Mouse (Mus musculus) hindbrain, embryonic 11.5 days (tissue): Measurements from ENCODE around the gene Strada. TPM values are rescaled to one million over a fixed set of nuclear protein-coding genes. Genes with fewer than 3 reads are reported as not detected.
"Not testable (repeated sequence)": the region's sequence is repeated elsewhere in the genome, so short reads cannot be mapped to it uniquely, and the experiment has no call there.

Experiments used
- ATAC-seq: fragments of 200-750 bp; cut with Nextera tagmentation; 2 replicates; pipeline ENCODE4 v1.8.0; 2017; ENCODE audit warnings: mild to moderate bottlenecking, moderate TSS enrichment, moderate library complexity; ENCODE audit not compliant: low FRiP score
- DNase-seq: peaks from one replicate; pipeline ENCODE4 v3.0.0-alpha.2; 2015; ENCODE audit warnings: low spot score
- H3K27ac ChIP-seq: fragments of 300-500 bp; sonication (generic); 2 replicates; pipeline ENCODE4 v1.5.1; 2014; ENCODE audit warnings: mild to moderate bottlenecking, low read depth, low read length
- H3K27me3 ChIP-seq: fragments of 300-500 bp; sonication (generic); 2 replicates; pipeline ENCODE4 v1.6.1; 2014; ENCODE audit warnings: mild to moderate bottlenecking, low read length, moderate library complexity, mixed read lengths; ENCODE audit not compliant: control insufficient read depth, insufficient read depth
- H3K36me3 ChIP-seq: fragments of 300-500 bp; sonication (generic); 2 replicates; pipeline ENCODE4 v1.6.1; 2014; ENCODE audit warnings: mild to moderate bottlenecking, low read length, moderate library complexity, mixed read lengths; ENCODE audit not compliant: control insufficient read depth, insufficient read depth
- H3K4me1 ChIP-seq: fragments of 300-500 bp; sonication (generic); replicated peaks from 2 replicates; pipeline ENCODE4 v1.6.1; 2014; ENCODE audit warnings: low read length, mixed read lengths; ENCODE audit not compliant: control insufficient read depth, insufficient read depth
- H3K4me2 ChIP-seq: fragments of 300-500 bp; sonication (generic); replicated peaks from 2 replicates; pipeline ENCODE4 v1.6.1; 2014; ENCODE audit warnings: mild to moderate bottlenecking, low read depth, low read length
- H3K4me3 ChIP-seq: fragments of 300-500 bp; sonication (generic); 2 replicates; pipeline ENCODE4 v1.5.1; 2014; ENCODE audit warnings: low read depth, low read length
- H3K9ac ChIP-seq: fragments of 300-500 bp; sonication (generic); 2 replicates; pipeline ENCODE4 v1.6.1; 2014; ENCODE audit warnings: low read depth, low read length
- H3K9me3 ChIP-seq: fragments of 300-500 bp; sonication (generic); 2 replicates; pipeline ENCODE4 v1.6.1; 2016; ENCODE audit warnings: low read length; ENCODE audit not compliant: control insufficient read depth
- WGBS: fragments of 180-500 bp; shearing (Covaris S2); extraction: QIAGEN DNeasy Blood & Tissue Kit; methylation state at CpG from one replicate; pipeline ENCODE4 v1.1.7; 2014; 5-methylcytosine and 5-hydroxymethylcytosine counted together
- polyA plus RNA-seq: library from polyadenylated mRNA; unstranded; fragments of >200 nt; fragmentation: Nextera tagmentation; extraction: Ambion mirVana; gene quantifications from 2 replicates; pipeline ENCODE4 v1.2.1, GENCODE M21; 2014

The Strada gene
- polyA plus RNA-seq, 1 experiment from 2014 or later: 36.4 TPM

GRCm38 (mm10) chr11:106126727-106127373 lies 75.1 kb downstream of the Strada start:
- H3K4me2 ChIP-seq, H3K4me3 ChIP-seq, H3K27ac ChIP-seq, H3K9me3 ChIP-seq, H3K27me3 ChIP-seq, H3K9ac ChIP-seq, H3K4me1 ChIP-seq, DNase-seq, H3K36me3 ChIP-seq, ATAC-seq: not testable (repeated sequence)
- 96% methylated on average over 4 of the region's 6 CpGs for WGBS

- DNase-seq (no peak), ATAC-seq (no peak)
- no peak overlapping the region for H3K9ac ChIP-seq
- no peaks in the 10 kb centered on the region for H3K4me1 ChIP-seq
- no peak overlapping the region for H3K27ac ChIP-seq
- no peaks in the 10 kb centered on the region for H3K9me3 ChIP-seq
- H3K4me3 ChIP-seq: no peak overlapping the region
- H3K27me3 ChIP-seq: no peaks in the 10 kb centered on the region
- 89% methylated on average over 1 of the region's 1 CpGs for WGBS
- 0 out of 2 replicates have a peak, but pooled peaks cover 2% of the 10 kb centered on the region for H3K36me3 ChIP-seq
- H3K4me2 ChIP-seq: no peak overlapping the region
These were observed 76.1 kb downstream of the Strada start for GRCm38 (mm10) chr11:106125827-106126226.

GRCm38 (mm10) chr11:106124784-106125183 lies 77.2 kb downstream of the Strada start:
- no peak for DNase-seq
- no peak for ATAC-seq
- 87% methylated on average over 4 of the region's 4 CpGs for WGBS
- Histone ChIP-seq H3K4me2 (no peak overlapping the region), H3K4me1 (no peaks in the 10 kb centered on the region), H3K27me3 (no peaks in the 10 kb centered on the region), H3K36me3 (no peaks in the 10 kb centered on the region), H3K9ac (no peak overlapping the region), H3K9me3 (no peaks in the 10 kb centered on the region), H3K27ac (no peak overlapping the region), H3K4me3 (no peak overlapping the region)

- Histone ChIP-seq H3K27ac (no peak overlapping the region), H3K27me3 (no peaks in the 10 kb centered on the region), H3K4me3 (no peak overlapping the region), H3K4me2 (no peak overlapping the region), H3K9ac (no peak overlapping the region), H3K9me3 (no peaks in the 10 kb centered on the region), H3K4me1 (no peaks in the 10 kb centered on the region), H3K36me3 (no peaks in the 10 kb centered on the region)
- 87% methylated on average over 3 of the region's 3 CpGs for WGBS
- no peak for ATAC-seq
- no peak for DNase-seq
These were observed 79.2 kb downstream of the Strada start for GRCm38 (mm10) chr11:106122736-106123135.

- Histone ChIP-seq H3K4me3 (no peak overlapping the region), H3K27me3 (no peaks in the 10 kb centered on the region), H3K4me2 (no peak overlapping the region), H3K9me3 (no peaks in the 10 kb centered on the region), H3K27ac (no peak overlapping the region), H3K4me1 (no peaks in the 10 kb centered on the region), H3K9ac (no peak overlapping the region), H3K36me3 (no peaks in the 10 kb centered on the region)
- ATAC-seq (no peak), DNase-seq (no peak)
- 97% methylated on average over 5 of the region's 5 CpGs for whole genome bisulfite sequencing
These were observed 79.7 kb downstream of the Strada start for GRCm38 (mm10) chr11:106122221-106122620.

Other genes with a start within 250 kb of the Strada start
- 17.6 and 20.9 TPM in 2 replicates for gene Cyb561, start 248.8 kb downstream of the Strada start, polyA plus RNA-seq
- 0.46 and 0.53 TPM in 2 replicates for gene Ace, start 234.2 kb downstream of the Strada start, polyA plus RNA-seq
- gene Ace3, start 207.5 kb downstream of the Strada start, polyA plus RNA-seq: not detected in 2 replicates
- 0.46 and 0.75 TPM in 2 replicates for gene Kcnh6, start 194.0 kb downstream of the Strada start, polyA plus RNA-seq
- gene Dcaf7, start 165.3 kb downstream of the Strada start, polyA plus RNA-seq: 70.1 and 77.6 TPM in 2 replicates
- gene Taco1, start 136.1 kb downstream of the Strada start, polyA plus RNA-seq: 8.7 and 11.7 TPM in 2 replicates
- gene Map3k3, start 117.6 kb downstream of the Strada start, polyA plus RNA-seq: 14.2 and 15.7 TPM in 2 replicates
- not detected in 2 replicates for gene Gm10840, start 41.3 kb downstream of the Strada start, polyA plus RNA-seq
- 298 and 301 TPM in 2 replicates for gene Limd2, start 41.3 kb downstream of the Strada start, polyA plus RNA-seq
- 65.7 and 72.3 TPM in 2 replicates for gene Ccdc47, start 14.2 kb upstream of the Strada start, polyA plus RNA-seq
- gene Ddx42, start 14.8 kb upstream of the Strada start, polyA plus RNA-seq: 91.4 and 103 TPM in 2 replicates
- 59.4 and 61.2 TPM in 2 replicates for gene Ftsj3, start 53.9 kb upstream of the Strada start, polyA plus RNA-seq
- 381 and 414 TPM in 2 replicates for gene Psmc5, start 54.0 kb upstream of the Strada start, polyA plus RNA-seq
- gene Smarcd2, start 70.8 kb upstream of the Strada start, polyA plus RNA-seq: 31.6 and 33.2 TPM in 2 replicates
- 0.08 and 0.35 TPM in 2 replicates for gene Tcam1, start 74.5 kb upstream of the Strada start, polyA plus RNA-seq
- not detected in 2 replicates for gene Gh, start 99.7 kb upstream of the Strada start, polyA plus RNA-seq
- gene Cd79b, start 112.6 kb upstream of the Strada start, polyA plus RNA-seq: 0.91 and 1.9 TPM in 2 replicates
- gene Scn4a, start 151.1 kb upstream of the Strada start, polyA plus RNA-seq: 0.05 TPM in 1 of 2 replicates, not detected in the other
- not detected in 2 replicates for gene Prr29, start 163.3 kb upstream of the Strada start, polyA plus RNA-seq
- 17.0 and 19.1 TPM in 2 replicates for gene Icam2, start 185.9 kb upstream of the Strada start, polyA plus RNA-seq